Mouse (Mus musculus) adrenal gland, postnatal 14 days (tissue): Measurements from ENCODE around the gene D11Wsu47e. TPM values are rescaled to one million over a fixed set of nuclear protein-coding genes. Genes with fewer than 3 reads are reported as not detected.
"Not testable (repeated sequence)": the region's sequence is repeated elsewhere in the genome, so short reads cannot be mapped to it uniquely, and the experiment has no call there.

Experiments
- DNase-seq: peaks from one replicate; pipeline ENCODE4 v3.0.0; 2021; ENCODE audit warnings: mixed read lengths
- long read RNA-seq, 2 experiments: library from polyadenylated mRNA; stranded (forward); transcript quantifications; one replicate each; pipeline ENCODE4 v2.0.0; 2021
- total RNA-seq: library from RNA; stranded (reverse); gene quantifications from 2 replicates; pipeline ENCODE4 v1.2.3, GENCODE M21; 2021

D11Wsu47e gene
- total RNA-seq = 15.9 and 18.2 TPM in 2 replicates
- long read RNA-seq, experiment 1, transcript D11Wsu47e-202 (5 exons, 2,062 nt) = major isoform, 13 of 17 reads
- long read RNA-seq, experiment 1, partial matches to known transcripts = 1 of 17 reads
- long read RNA-seq, experiment 1, other reads (novel, unspliced or antisense) = 0 of 17 reads
- long read RNA-seq, experiment 2, transcript D11Wsu47e-202 (5 exons, 2,062 nt) = major isoform, 15 of 21 reads
- long read RNA-seq, experiment 2, partial matches to known transcripts = 0 of 21 reads
- long read RNA-seq, experiment 2, other reads (novel, unspliced or antisense) = 5 of 21 reads

- peak; percentile 97 for DNase-seq
Observed at GRCm38 (mm10) chr11:113683957-113684706, at the start of gene D11Wsu47e, which contains the start of gene Fam104a. D11Wsu47e (plus strand) TSS chr11:113684412. Fam104a (minus strand) TSS chr11:113684155.

DNA sequence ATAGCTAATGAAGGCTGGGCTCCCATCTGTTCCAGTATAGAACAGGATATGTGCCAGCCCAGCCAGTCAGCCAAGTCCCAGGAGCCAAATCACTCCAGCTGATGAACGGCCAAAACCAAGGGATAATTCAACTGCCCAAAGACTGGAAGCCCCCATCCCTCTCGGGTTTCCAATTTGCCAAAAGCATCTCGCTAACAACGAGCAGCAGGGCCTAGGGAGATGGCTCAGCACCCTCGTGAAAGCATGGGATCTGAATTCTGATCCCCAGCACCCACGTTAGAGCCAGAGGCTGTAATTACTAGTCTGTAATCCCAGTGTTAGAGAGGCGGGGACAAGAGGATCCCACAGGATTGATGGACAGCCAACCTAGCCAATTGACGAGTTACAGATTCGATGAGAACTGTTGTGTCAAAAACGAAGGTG is 49.5 kb upstream of the D11Wsu47e start:
- DNase-seq = no peak

DNA sequence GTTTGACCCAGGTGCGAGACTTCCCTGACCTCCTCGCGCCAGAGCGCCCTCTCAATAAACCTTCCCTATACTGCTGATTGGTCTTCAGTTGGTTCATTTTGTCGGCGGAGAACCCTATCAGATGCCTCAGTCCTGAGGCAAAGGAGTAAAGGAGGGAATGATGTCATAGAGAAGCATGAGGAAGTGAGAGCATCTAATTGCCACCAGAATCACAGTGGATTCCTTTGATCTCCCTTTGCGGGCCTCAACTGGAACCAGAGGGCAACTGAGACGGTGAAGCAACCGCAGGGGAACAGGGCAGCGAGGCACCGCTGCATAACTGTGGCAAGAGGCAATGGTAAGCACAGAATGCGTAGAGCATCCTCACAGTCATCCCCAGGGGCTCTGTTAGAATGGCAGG is 45.5 kb upstream of the D11Wsu47e start:
- DNase-seq = no peak

GRCm38 (mm10) chr11:113645181-113645580 is 39.0 kb upstream of the D11Wsu47e start:
- no peak for DNase-seq

- peak; percentile 91 for DNase-seq
Observed at GRCm38 (mm10) chr11:113648152-113648551, 36.1 kb upstream of the D11Wsu47e start.

DNA sequence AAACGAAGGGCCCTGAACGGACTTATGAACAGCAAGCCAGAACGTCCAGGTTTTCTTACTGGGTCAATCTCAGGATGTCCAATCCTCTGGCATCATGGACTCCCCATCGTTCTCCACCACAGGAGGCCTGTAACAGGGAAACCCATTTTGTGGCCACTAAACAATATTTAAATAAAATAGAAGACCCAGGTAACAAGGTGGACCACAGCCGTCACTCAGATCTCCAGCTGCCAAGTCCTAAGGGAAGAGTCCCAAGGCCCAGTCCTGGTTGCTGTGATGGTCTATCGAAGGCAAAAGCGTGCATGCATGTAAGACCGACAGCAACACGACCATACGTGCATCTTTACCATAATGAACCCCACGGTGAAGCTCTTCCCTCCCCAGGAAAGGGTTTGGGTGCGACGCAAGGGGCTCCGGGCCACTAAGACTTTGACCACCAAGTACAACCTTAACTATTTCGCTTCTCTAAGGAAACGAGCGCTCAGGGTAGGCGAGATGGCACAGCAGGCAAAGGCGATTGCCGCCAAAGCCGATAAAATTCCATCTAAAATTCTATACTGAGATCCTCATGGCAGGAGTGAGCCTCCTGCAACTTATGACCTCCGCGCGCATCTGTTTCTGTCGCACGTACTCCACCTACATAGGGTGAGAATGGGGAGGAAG is 35.4 kb upstream of the D11Wsu47e start, which contains the start of gene Cog1:
Gene Cog1 (plus strand): TSS at position 480 of the 663 bp plus-strand sequence.
- no peak for DNase-seq

GRCm38 (mm10) chr11:113649353-113650210 is 34.6 kb upstream of the D11Wsu47e start, which contains the start of gene Slc39a11:
Slc39a11 (minus strand) TSS chr11:113650079.
- peak; percentile 83 for DNase-seq

DNA sequence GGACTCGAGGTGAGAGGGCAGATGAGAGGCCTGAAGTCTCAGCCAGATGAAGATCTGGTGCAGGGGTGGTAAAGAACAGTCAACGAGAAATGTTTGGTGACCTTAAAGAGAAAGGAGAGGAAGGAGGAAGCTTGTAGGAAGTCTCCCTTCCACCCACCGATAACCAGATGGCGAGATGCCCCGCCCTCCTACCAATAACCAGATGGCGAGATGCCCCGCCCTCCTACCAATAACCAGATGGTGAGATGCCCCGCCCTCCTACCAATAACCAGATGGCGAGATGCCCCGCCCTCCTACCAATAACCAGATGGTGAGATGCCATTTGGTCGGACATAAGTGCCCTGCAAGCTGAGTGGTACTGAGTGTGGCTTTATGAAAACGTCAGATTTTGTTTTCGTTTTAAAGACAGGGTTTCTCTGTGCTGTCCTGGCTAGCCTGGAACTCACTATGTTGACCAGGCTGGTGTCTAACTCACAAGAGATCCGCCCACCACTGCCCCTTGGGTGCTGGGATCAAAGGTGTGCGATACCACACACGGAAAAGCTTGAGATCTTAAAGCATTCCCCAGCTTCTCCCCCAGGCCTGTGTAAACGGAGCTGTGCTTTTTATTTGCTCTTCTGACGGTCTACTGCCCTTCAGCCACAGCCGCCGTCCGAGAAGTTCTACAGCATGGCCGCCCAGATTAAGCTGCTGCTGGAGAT is 32.9 kb upstream of the D11Wsu47e start:
- no peak for DNase-seq

DNA sequence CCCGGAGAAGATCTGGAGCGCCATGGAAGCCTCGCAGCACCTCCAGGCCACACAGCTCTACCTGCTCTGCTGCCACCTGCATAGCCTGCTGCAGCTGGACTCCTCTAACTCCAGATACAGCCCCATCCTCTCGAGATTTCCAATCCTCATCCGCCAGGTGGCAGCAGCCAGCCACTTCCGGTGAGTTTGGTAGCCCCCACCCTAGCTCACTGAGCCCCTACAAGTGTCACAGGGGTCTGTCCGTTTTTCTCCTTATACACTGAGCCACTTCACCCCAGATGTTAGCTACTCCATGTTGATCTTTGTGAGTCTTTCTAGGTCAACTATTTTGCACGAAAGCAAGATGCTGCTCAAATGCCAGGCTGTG is 32.3 kb upstream of the D11Wsu47e start:
- DNase-seq = peak; percentile 55

DNA sequence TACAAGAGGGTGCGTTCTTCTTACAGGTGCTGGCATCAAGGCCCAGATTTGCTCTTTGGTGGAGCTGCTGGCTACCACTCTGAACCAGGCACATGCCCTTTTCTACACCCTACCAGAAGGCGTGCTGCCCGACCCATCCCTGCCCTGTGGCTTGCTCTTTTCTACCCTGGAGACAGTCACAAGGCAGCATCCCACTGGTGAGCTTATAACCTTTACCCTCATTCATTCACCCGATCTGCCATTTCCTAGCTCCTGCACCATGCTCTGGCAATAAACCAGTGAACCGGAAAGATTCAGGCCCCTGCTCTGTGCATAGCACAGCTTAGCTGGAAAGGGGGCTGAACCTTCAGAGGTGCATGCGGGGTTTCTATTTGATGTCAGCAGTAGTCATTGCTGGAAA is 31.7 kb upstream of the D11Wsu47e start:
- no peak for DNase-seq

- DNase-seq = no peak
Observed at GRCm38 (mm10) chr11:113654105-113654504, 30.1 kb upstream of the D11Wsu47e start.

DNA sequence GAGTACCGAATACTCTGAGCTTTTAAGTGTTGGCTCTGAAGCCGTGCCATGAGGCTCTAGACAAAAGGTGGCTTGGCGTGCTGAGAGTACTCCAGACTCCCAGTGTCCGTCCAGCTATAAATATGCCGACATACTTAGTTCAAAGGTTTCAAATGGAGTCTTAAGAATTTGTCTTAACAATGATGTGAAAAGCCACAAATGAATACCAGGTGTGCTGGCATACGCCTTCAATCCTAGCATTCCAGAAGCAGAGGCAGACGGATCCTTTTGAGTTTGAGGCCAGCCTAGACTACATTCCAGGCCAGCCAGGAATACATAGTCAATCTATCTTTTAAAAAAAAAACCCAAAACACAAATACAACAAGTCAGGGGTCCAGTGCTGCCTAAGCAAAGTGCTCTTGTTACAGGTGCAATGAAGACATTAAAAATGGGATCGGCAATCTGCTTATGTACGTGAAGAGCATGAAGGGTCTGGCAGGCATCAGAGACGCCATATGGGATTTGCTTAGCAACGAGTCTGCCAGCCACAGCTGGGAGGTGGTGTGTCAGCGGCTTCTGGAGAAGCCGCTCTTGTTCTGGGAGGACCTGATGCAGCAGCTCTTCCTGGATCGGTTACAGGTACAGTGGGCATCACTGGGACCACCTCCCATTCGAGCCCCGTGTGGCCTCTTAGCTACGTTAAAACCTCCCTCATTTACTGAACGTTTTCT is 29.5 kb upstream of the D11Wsu47e start:
- no peak for DNase-seq

- DNase-seq = peak; percentile 75
Observed at GRCm38 (mm10) chr11:113656511-113656932, 27.7 kb upstream of the D11Wsu47e start.

DNA sequence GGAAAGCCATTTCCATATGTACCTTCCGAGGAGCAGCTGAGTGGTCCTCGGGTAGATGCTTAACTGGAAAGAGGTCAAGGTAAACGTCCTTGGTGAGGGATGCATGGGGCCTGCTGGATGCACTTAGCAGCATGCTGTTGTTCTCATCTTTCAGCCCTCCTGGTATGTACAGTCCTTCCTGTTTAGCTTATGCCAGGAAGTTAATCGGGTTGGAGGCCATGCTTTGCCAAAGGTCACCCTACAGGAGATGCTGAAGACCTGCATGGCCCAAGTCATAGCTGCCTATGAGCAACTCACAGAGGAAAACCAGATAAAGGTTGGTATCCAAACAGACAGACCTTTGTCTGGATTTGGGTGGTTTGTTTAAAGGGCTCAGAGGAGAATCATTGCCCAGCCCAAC is 27.0 kb upstream of the D11Wsu47e start:
- DNase-seq = no peak

DNA sequence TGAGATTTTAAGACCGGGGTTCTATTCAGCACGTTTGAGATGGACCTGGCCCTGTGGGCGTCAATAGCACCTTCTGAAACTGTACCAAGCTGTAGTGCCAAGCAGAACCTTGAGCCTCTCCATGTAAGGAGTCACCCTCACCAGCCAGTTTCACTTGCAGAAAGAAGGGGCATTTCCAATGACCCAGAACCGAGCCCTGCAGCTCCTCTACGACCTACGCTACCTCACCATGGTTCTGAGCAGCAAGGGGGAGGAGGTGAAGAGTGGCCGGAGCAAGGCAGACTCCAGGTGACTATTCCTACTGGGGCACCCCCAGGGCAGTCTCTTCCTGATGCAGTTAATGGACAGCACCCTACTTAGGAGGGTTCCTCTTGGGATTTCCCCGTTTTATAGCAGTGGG is 25.9 kb upstream of the D11Wsu47e start:
- DNase-seq = no peak

- no peak for DNase-seq
Observed at GRCm38 (mm10) chr11:113658763-113659162, 25.4 kb upstream of the D11Wsu47e start.

DNA sequence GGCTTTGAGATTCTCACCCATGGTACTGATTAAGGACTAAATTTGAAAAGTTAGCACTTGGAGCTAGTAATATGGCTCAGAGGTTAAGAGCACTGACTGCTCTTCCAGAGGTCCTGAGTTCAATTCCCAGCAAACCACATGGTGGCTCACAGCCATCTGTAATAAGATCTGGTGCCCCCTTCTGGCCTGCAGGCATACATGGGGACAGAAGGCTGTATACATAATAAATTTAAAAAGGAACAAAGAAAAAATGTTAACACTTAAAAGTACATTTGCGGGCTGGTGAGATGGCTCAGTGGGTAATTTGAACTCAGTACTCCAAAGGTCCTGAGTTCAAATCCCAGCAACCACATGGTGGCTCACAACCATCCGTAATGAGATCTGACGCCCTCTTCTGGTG is 24.0 kb upstream of the D11Wsu47e start:
- DNase-seq = not testable (repeated sequence)

GRCm38 (mm10) chr11:113660940-113661339 is 23.3 kb upstream of the D11Wsu47e start:
- DNase-seq = no peak

GRCm38 (mm10) chr11:113661835-113662351 is 22.3 kb upstream of the D11Wsu47e start:
- DNase-seq = no peak

- DNase-seq = no peak
Observed at GRCm38 (mm10) chr11:113664279-113664678, 19.9 kb upstream of the D11Wsu47e start.
